Mouse (Mus musculus): ENCODE measurements around the gene Mrps18b. TPM values are rescaled to one million over a fixed set of nuclear protein-coding genes. Genes with fewer than 3 reads are reported as not detected.

Gene Mrps18b
- polyA plus RNA-seq, 1 experiment from 2014 or later: 65.3 TPM

DNA sequence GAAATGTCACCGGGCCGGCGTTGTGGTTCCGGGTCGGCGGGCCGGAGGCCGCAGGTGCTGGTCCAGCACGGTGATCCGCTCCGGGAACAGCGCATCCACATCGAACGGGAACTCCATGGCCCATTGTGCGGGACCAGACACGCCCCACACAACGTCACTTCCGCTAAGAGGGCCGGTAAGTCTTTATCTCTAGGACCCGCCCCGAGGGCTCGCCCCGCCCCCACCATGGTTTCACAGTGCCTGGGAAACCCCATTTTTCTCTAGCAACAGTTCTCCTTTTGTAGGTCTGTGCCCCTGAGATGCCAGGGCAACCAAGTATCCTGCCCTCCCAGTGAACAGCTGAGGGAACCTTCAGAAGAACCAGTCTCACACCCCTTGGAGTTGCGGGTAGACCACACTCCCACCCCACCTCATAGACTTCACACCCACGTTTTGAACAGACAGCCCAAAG, 6.2 kb downstream of the Mrps18b start, which contains the start of gene Atat1:
TSS of gene Atat1 (minus strand) at position 157 of the 451 bp plus-strand sequence.
- Histone ChIP-seq H3K4me1 (ENCODE audit: control insufficient read depth, insufficient read depth, low read length) (peaks cover 15% of the 10 kb centered on the region), H3K9ac (replicated peaks; ENCODE audit: low read depth, low read length) (peak within 1 kb of the TSS; percentile 70), H3K4me3 (ENCODE audit: low read depth, low read length) (peak within 1 kb of the TSS; percentile 52), H3K4me2 (ENCODE audit: low read depth, low read length) (peak within 1 kb of the TSS; percentile 91), H3K36me3 (ENCODE audit: control insufficient read depth, insufficient read depth, low read length) (peaks cover 29% of the 10 kb centered on the region), H3K27ac (ENCODE audit: low read depth, low read length) (peak within 1 kb of the TSS; percentile 78), H3K9me3 (ENCODE audit: control insufficient read depth, low read length) (no peaks in the 10 kb centered on the region), H3K27me3 (ENCODE audit: control insufficient read depth, insufficient read depth, low read length) (no peaks in the 10 kb centered on the region)
- WGBS: 3% methylated on average over 25 of the region's 25 CpGs
- ATAC-seq (ENCODE audit: low read depth): peak; percentile 93

DNA sequence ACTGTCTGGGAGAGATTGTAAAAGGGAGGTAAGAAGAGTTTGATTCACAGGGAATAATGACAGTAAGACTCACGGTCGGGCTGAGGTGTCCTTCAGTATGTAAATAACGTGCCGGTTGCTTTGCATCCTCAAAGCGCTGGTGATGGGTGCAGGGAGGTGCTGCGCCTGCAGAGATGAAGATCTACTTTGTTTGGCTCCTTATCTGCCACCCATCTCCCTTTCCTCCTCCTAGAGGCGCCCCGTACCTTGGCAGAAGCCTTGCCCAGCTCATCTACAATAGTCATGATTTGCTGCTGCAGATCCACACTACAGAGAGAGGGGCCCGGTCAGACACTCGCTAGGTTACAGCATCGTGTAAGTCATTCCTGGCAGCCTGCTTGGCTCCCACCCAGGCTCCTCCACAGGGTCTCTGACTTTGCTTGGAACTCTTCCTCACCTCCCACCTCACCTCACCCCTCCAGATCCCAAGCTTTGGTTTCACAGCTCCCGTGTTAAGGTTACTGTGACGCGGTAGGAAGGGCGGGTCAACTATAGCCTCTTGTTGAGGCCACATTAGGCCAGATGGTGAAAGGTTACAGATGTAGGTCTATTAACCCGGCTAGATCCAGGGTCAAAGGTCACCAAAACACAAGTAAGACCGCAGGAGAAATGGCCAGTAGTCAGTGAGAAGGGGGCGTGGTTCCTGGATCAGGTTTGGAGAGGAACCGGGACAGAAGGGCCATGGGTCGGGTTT, 6.8 kb downstream of the Mrps18b start:
- Histone ChIP-seq H3K27ac (ENCODE audit: low read depth, low read length) (peak overlapping the region; percentile 78), H3K36me3 (ENCODE audit: control insufficient read depth, insufficient read depth, low read length) (peaks cover 34% of the 10 kb centered on the region), H3K4me1 (ENCODE audit: control insufficient read depth, insufficient read depth, low read length) (peaks cover 15% of the 10 kb centered on the region), H3K4me2 (ENCODE audit: low read depth, low read length) (peak overlapping the region; percentile 91), H3K27me3 (ENCODE audit: control insufficient read depth, insufficient read depth, low read length) (no peaks in the 10 kb centered on the region), H3K9ac (replicated peaks; ENCODE audit: low read depth, low read length) (peak overlapping the region; percentile 70), H3K9me3 (ENCODE audit: control insufficient read depth, low read length) (no peaks in the 10 kb centered on the region), H3K4me3 (ENCODE audit: low read depth, low read length) (peak overlapping the region; percentile 52)
- 16% methylated on average over 20 of the region's 20 CpGs for WGBS
- ATAC-seq (ENCODE audit: low read depth): peak; percentile 33

DNA sequence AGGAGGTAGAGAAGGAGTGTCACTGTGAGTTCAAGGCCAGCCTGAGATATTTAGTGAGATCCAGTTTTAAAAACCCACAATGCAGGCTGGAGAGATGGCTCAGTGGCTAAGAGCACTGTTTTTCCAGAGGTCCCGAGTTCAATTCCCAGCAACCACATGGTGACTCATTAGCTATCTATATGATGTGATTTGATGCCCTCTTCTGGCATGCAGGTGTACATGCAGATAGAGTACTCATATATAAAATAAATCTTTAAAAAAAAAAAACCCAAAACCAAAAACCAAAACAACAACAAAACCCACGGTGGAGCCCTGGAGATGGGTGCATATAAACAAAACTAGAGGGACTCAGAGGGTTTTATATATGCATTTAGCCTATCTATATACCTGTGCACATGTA, 8.6 kb downstream of the Mrps18b start:
- no peak for ATAC-seq (ENCODE audit: low read depth)
- H3K9ac ChIP-seq (replicated peaks; ENCODE audit: low read depth, low read length): no peak overlapping the region
- H3K36me3 ChIP-seq (ENCODE audit: control insufficient read depth, insufficient read depth, low read length): peaks cover 47% of the 10 kb centered on the region
- peaks cover 15% of the 10 kb centered on the region for H3K4me1 ChIP-seq (ENCODE audit: control insufficient read depth, insufficient read depth, low read length)
- H3K9me3 ChIP-seq (ENCODE audit: control insufficient read depth, low read length): no peaks in the 10 kb centered on the region
- H3K4me3 ChIP-seq (ENCODE audit: low read depth, low read length): no peak overlapping the region
- peak overlapping the region; percentile 91; the same call in 1 of the 2 replicates for H3K4me2 ChIP-seq (ENCODE audit: low read depth, low read length)
- WGBS: 88% methylated on average over 2 of the region's 2 CpGs
- H3K27ac ChIP-seq (ENCODE audit: low read depth, low read length): no peak overlapping the region
- H3K27me3 ChIP-seq (ENCODE audit: control insufficient read depth, insufficient read depth, low read length): no peaks in the 10 kb centered on the region

DNA sequence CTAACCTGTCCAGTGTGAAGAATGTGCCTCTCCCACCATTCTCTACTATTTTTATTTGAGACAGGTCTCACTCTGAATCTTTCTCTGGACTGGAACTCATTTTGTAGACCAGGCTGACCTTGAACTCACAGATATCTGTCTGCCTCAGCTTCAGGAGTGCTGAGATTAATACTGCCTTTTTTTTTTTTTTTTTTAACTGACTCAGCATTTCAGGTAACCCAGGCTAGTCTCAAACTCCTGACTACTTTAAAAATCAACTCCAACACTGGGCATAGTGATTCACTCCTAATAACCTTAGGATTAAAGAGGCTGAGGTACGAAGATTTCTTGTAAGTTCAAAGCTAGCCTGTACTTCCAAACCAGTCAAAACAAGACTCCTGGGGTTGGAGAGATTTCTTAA, 10.6 kb downstream of the Mrps18b start:
- Histone ChIP-seq H3K9ac (replicated peaks; ENCODE audit: low read depth, low read length) (no peak overlapping the region), H3K4me2 (ENCODE audit: low read depth, low read length) (no peak overlapping the region), H3K27me3 (ENCODE audit: control insufficient read depth, insufficient read depth, low read length) (no peaks in the 10 kb centered on the region), H3K27ac (ENCODE audit: low read depth, low read length) (no peak overlapping the region), H3K4me1 (ENCODE audit: control insufficient read depth, insufficient read depth, low read length) (peaks cover 15% of the 10 kb centered on the region), H3K36me3 (ENCODE audit: control insufficient read depth, insufficient read depth, low read length) (peaks cover 53% of the 10 kb centered on the region), H3K4me3 (ENCODE audit: low read depth, low read length) (no peak overlapping the region), H3K9me3 (ENCODE audit: control insufficient read depth, low read length) (no peaks in the 10 kb centered on the region)
- 95% methylated on average over 1 of the region's 1 CpGs for whole genome bisulfite sequencing
- no peak for ATAC-seq (ENCODE audit: low read depth)

DNA sequence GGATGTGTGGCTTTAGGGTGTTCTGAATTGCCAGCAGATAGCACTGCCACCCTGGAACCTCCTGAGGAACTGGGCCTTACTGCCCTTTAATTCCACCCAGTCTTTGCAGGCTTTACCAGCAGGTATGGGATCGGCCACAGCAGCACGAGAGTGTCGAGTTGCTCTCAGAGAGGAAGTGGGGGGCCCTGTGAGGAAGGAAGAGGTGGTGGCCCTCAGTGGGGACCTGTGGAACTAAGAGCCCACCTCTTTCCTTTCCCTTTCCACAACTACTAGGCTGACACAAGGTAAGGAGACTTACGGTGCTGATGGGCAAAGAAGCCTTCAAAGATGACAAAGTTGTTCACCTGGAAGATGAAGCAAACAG, 12.2 kb downstream of the Mrps18b start:
- no peaks in the 10 kb centered on the region for H3K9me3 ChIP-seq (ENCODE audit: control insufficient read depth, low read length)
- WGBS: 90% methylated on average over 4 of the region's 4 CpGs
- peaks cover 67% of the 10 kb centered on the region for H3K36me3 ChIP-seq (ENCODE audit: control insufficient read depth, insufficient read depth, low read length)
- no peak overlapping the region for H3K27ac ChIP-seq (ENCODE audit: low read depth, low read length)
- H3K4me2 ChIP-seq (ENCODE audit: low read depth, low read length): no peak overlapping the region
- ATAC-seq (ENCODE audit: low read depth): no peak
- H3K4me1 ChIP-seq (ENCODE audit: control insufficient read depth, insufficient read depth, low read length): peaks cover 12% of the 10 kb centered on the region
- H3K27me3 ChIP-seq (ENCODE audit: control insufficient read depth, insufficient read depth, low read length): no peaks in the 10 kb centered on the region
- H3K9ac ChIP-seq (replicated peaks; ENCODE audit: low read depth, low read length): no peak overlapping the region
- H3K4me3 ChIP-seq (ENCODE audit: low read depth, low read length): no peak overlapping the region

DNA sequence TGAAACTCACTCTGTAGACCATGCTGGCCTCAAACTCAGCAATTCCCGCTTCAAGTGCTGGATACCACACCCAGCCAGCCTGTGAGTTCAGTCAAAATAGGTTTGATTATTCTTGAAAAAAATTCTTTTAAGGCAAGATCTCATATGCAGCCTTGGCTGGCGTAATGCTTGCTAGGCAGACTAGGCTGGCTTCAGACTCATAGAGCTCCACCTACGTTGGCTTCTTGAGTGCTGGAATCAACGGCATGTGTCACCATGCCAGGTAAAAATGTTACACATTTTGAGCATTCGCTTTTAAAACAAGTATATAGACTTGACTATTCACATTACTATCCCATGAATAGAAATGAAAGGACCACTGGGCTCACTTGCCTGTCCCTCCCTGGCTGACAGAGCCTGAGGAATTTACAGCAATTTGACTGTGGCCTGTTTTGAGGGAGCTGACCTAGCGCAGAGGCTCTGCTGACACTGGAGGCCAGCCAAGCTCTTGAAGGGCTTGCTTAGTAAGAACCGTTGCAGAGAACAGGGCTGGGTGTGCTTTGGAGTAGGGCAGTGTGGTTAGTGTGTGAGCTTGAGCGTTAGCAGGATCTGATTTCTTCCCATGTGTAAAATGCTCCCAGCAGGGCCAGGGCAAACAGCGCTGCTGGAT, 12.7 kb downstream of the Mrps18b start:
- Histone ChIP-seq H3K9me3 (ENCODE audit: control insufficient read depth, low read length) (no peaks in the 10 kb centered on the region), H3K9ac (replicated peaks; ENCODE audit: low read depth, low read length) (no peak overlapping the region), H3K36me3 (ENCODE audit: control insufficient read depth, insufficient read depth, low read length) (peaks cover 68% of the 10 kb centered on the region), H3K27ac (ENCODE audit: low read depth, low read length) (no peak overlapping the region), H3K4me2 (ENCODE audit: low read depth, low read length) (no peak overlapping the region), H3K27me3 (ENCODE audit: control insufficient read depth, insufficient read depth, low read length) (no peaks in the 10 kb centered on the region), H3K4me1 (ENCODE audit: control insufficient read depth, insufficient read depth, low read length) (peaks cover 7% of the 10 kb centered on the region), H3K4me3 (ENCODE audit: low read depth, low read length) (no peak overlapping the region)
- 92% methylated on average over 9 of the region's 9 CpGs for WGBS
- no peak for ATAC-seq (ENCODE audit: low read depth)

DNA sequence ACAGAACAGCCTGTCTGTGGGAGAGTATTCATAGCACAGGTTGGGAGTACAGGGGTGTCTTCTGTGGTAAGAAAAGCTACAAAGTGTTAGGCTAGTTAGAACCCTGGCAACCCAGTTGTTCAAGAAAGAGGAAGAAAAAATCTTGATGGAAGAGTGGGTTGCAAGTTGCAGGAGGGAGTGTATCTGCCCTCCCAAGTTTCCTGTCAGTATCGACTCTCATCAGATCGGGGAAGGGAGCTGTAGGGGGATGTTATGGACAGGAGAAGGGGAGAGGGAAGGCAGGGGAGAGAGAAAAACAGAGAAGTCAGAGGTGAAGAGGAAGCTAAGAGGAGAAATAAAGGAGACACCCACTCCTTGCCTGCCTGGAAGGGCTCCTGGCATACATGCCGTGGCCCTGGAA, 15.6 kb downstream of the Mrps18b start:
- H3K4me3 ChIP-seq (ENCODE audit: low read depth, low read length): no peak overlapping the region
- WGBS: 88% methylated on average over 3 of the region's 3 CpGs
- no peak overlapping the region for H3K4me2 ChIP-seq (ENCODE audit: low read depth, low read length)
- H3K27me3 ChIP-seq (ENCODE audit: control insufficient read depth, insufficient read depth, low read length): no peaks in the 10 kb centered on the region
- no peak overlapping the region for H3K9ac ChIP-seq (replicated peaks; ENCODE audit: low read depth, low read length)
- H3K27ac ChIP-seq (ENCODE audit: low read depth, low read length): no peak overlapping the region
- H3K9me3 ChIP-seq (ENCODE audit: control insufficient read depth, low read length): no peaks in the 10 kb centered on the region
- ATAC-seq (ENCODE audit: low read depth): no peak
- H3K36me3 ChIP-seq (ENCODE audit: control insufficient read depth, insufficient read depth, low read length): peaks cover 56% of the 10 kb centered on the region
- H3K4me1 ChIP-seq (ENCODE audit: control insufficient read depth, insufficient read depth, low read length): peaks cover 10% of the 10 kb centered on the region

DNA sequence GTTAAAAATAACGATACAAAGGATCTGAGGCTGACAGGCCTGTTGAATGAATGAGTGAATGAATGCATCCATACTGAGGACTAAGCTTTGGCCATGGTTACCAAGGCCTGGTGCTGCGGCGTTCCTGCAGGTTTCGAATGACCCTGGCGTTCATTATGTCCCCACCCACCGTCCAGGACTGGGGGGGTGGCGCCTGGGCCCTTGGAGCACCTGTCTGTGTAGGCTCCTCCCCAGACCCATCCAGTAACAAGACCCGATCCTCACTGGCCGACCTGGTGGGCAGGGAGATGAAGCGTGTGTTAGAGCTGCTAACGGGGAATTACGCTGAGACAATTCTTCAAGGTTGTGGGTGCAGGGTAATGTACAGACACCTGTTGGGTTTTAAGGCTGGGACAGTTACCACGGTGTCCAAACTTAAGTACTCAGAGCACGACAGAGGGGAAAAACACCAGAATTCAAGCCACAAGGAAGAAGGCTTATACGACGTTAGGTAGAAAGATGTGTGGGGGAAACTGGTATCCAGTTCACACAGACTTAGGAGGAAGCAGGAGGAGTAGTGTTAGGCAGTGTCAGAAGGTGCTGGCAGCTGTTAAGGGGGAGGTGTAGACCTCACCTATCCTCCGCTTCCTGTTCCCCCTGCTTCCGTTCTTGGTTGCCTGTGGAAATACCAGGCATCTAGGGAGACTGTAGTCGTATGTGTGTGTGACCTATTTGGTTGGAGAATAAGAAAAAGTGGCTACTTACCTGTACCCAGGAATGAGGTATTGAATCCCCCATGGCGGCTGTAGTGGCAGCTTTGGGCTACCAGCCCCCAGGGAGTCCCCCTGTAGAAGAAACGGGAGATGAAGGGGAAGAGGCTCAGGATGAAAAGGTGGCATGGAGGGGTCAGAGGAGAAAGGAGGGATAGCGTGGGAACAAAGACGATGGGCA, 18.3 kb downstream of the Mrps18b start:
- Histone ChIP-seq H3K4me3 (ENCODE audit: low read depth, low read length) (peak overlapping the region; percentile 78), H3K27me3 (ENCODE audit: control insufficient read depth, insufficient read depth, low read length) (no peaks in the 10 kb centered on the region), H3K4me2 (ENCODE audit: low read depth, low read length) (peak overlapping the region; percentile 100), H3K27ac (ENCODE audit: low read depth, low read length) (peak overlapping the region; percentile 95; the same call in 1 of the 2 replicates), H3K9me3 (ENCODE audit: control insufficient read depth, low read length) (no peaks in the 10 kb centered on the region), H3K36me3 (ENCODE audit: control insufficient read depth, insufficient read depth, low read length) (peaks cover 49% of the 10 kb centered on the region), H3K9ac (replicated peaks; ENCODE audit: low read depth, low read length) (peak overlapping the region; percentile 37; the same call in 1 of the 2 replicates), H3K4me1 (ENCODE audit: control insufficient read depth, insufficient read depth, low read length) (peaks cover 13% of the 10 kb centered on the region)
- 47% methylated on average over 23 of the region's 23 CpGs for WGBS
- ATAC-seq (ENCODE audit: low read depth): peak; percentile 45
